Mouse (Mus musculus) heart, adult 11 months (tissue): ENCODE data around the gene Nkapd1.

ENCODE experiments used
- DNase-seq: peaks from one replicate; pipeline ENCODE4 v3.0.0; 2022

Gene Nkapd1

GRCm38 (mm10) chr9:50596973-50597372 is 20.3 kb downstream of the Nkapd1 start:
- peak; percentile 91 for DNase-seq

- no peak for DNase-seq
Observed at GRCm38 (mm10) chr9:50594794-50595417, 22.4 kb downstream of the Nkapd1 start.

GRCm38 (mm10) chr9:50593544-50593943 is 23.7 kb downstream of the Nkapd1 start:
- no peak for DNase-seq

- no peak for DNase-seq
Observed at GRCm38 (mm10) chr9:50592955-50593354, 24.3 kb downstream of the Nkapd1 start.

GRCm38 (mm10) chr9:50590856-50591518 is 26.3 kb downstream of the Nkapd1 start:
- no peak for DNase-seq

GRCm38 (mm10) chr9:50586955-50587354 is 30.3 kb downstream of the Nkapd1 start:
- DNase-seq = peak; percentile 83

- DNase-seq = peak; percentile 70
Observed at GRCm38 (mm10) chr9:50585145-50585818, 32.0 kb downstream of the Nkapd1 start.

- DNase-seq = peak; percentile 35
Observed at GRCm38 (mm10) chr9:50580370-50580769, 36.9 kb downstream of the Nkapd1 start.

GRCm38 (mm10) chr9:50569599-50570525 is 47.4 kb downstream of the Nkapd1 start:
- DNase-seq = peak; percentile 62

- peak; percentile 82 for DNase-seq
Observed at GRCm38 (mm10) chr9:50567881-50568280, 49.4 kb downstream of the Nkapd1 start.

GRCm38 (mm10) chr9:50567372-50567771 is 49.9 kb downstream of the Nkapd1 start:
- peak; percentile 55 for DNase-seq

- no peak for DNase-seq
Observed at GRCm38 (mm10) chr9:50565940-50566339, 51.3 kb downstream of the Nkapd1 start.

- peak; percentile 93 for DNase-seq
Observed at GRCm38 (mm10) chr9:50565173-50565572, 52.1 kb downstream of the Nkapd1 start.

GRCm38 (mm10) chr9:50561918-50562360 is 55.3 kb downstream of the Nkapd1 start:
- no peak for DNase-seq

GRCm38 (mm10) chr9:50561145-50561917 is 55.9 kb downstream of the Nkapd1 start, which contains the start of gene Tex12:
Gene Tex12 (minus strand): TSS chr9:50561325.
- DNase-seq = peak; percentile 73
